Mouse (Mus musculus) kidney, adult 2 months (tissue): ENCODE results near the gene Sh3gl3. TPM values are rescaled to one million over a fixed set of nuclear protein-coding genes. Genes with fewer than 3 reads are reported as not detected.

ENCODE experiments used
- DNase-seq: peaks from one replicate; pipeline ENCODE4 v3.0.0; 2021
- H3K27ac ChIP-seq: fragments of 200-500 bp; 2 replicates; pipeline ENCODE4 v1.5.1; 2012; ENCODE audit warnings: low read depth, low read length, control low read depth, inconsistent platforms; ENCODE audit not compliant: insufficient read depth
- H3K27me3 ChIP-seq: fragments of 200-500 bp; replicated peaks from 2 replicates; pipeline ENCODE4 v1.6.1; 2012; ENCODE audit warnings: mild to moderate bottlenecking, moderate library complexity, low read length, inconsistent platforms; ENCODE audit not compliant: control insufficient read depth, insufficient read depth
- H3K36me3 ChIP-seq: fragments of 200-500 bp; 2 replicates; pipeline ENCODE4 v1.6.1; 2012; ENCODE audit warnings: mild to moderate bottlenecking, moderate library complexity, low read length, inconsistent platforms; ENCODE audit not compliant: control insufficient read depth, insufficient read depth
- H3K4me1 ChIP-seq: fragments of 200-500 bp; 2 replicates; pipeline ENCODE4 v1.6.1; 2011; ENCODE audit warnings: low read length; ENCODE audit not compliant: control insufficient read depth, insufficient read depth
- H3K4me3 ChIP-seq: fragments of 200-500 bp; 2 replicates; pipeline ENCODE4 v1.5.1; 2011; ENCODE audit warnings: mild to moderate bottlenecking, low read depth, low read length, control low read depth; ENCODE audit not compliant: insufficient read depth
- CTCF ChIP-seq: fragments of 200-500 bp; conservative IDR thresholded peaks from 2 replicates; pipeline ENCODE4 v1.5.1; 2011; ENCODE audit warnings: low read depth, mild to moderate bottlenecking, control low read depth, low read length, moderate library complexity, mixed read lengths; ENCODE audit not compliant: insufficient read depth, insufficient read length
- POLR2A ChIP-seq: fragments of 200-500 bp; IDR thresholded peaks from one replicate; pipeline ENCODE4 v1.6.1; 2011; ENCODE audit warnings: low read depth, low read length, control low read depth
- WGBS: fragments of 180-500 bp; shearing (Covaris S2); methylation state at CpG from one replicate; pipeline ENCODE4 v1.1.7; 2018; 5-methylcytosine and 5-hydroxymethylcytosine counted together
- polyA plus RNA-seq: library from polyadenylated mRNA; depleted of rRNA; stranded (reverse); fragments of >200 nt; gene quantifications from 2 replicates; pipeline ENCODE4 v1.2.3, GENCODE M21; 2012

Sh3gl3 gene
- polyA plus RNA-seq, 1 experiment = 0.36 TPM

- TF ChIP-seq CTCF = no peak
- TF ChIP-seq POLR2A = no peak
- Histone ChIP-seq H3K27me3 (no peaks in the 10 kb centered on the region), H3K4me1 (no peaks in the 10 kb centered on the region), H3K4me3 (no peak overlapping the region), H3K27ac (no peak overlapping the region), H3K36me3 (no peaks in the 10 kb centered on the region)
- DNase-seq = no peak
- WGBS = 62% methylated on average over 9 of the region's 9 CpGs
These were observed 61.8 kb downstream of the Sh3gl3 start for GRCm38 (mm10) chr7:82235486-82235885.

- 67% methylated on average over 11 of the region's 11 CpGs for WGBS
- Histone ChIP-seq H3K4me3 (no peak overlapping the region), H3K27ac (no peak overlapping the region), H3K4me1 (no peaks in the 10 kb centered on the region), H3K27me3 (no peaks in the 10 kb centered on the region), H3K36me3 (no peaks in the 10 kb centered on the region)
- TF ChIP-seq POLR2A (no peak), CTCF (no peak)
- no peak for DNase-seq
These were observed 62.7 kb downstream of the Sh3gl3 start for GRCm38 (mm10) chr7:82236152-82236898.

GRCm38 (mm10) chr7:82236899-82237162, 63.2 kb downstream of the Sh3gl3 start:
- 90% methylated on average over 4 of the region's 4 CpGs for WGBS
- no peak overlapping the region for H3K27ac ChIP-seq
- DNase-seq = no peak
- no peaks in the 10 kb centered on the region for H3K27me3 ChIP-seq
- no peaks in the 10 kb centered on the region for H3K4me1 ChIP-seq
- H3K4me3 ChIP-seq = no peak overlapping the region
- TF ChIP-seq CTCF (no peak), POLR2A (no peak)
- no peaks in the 10 kb centered on the region for H3K36me3 ChIP-seq

GRCm38 (mm10) chr7:82240424-82241240, 67.0 kb downstream of the Sh3gl3 start:
- Histone ChIP-seq H3K4me1 (no peaks in the 10 kb centered on the region), H3K4me3 (no peak overlapping the region), H3K27me3 (no peaks in the 10 kb centered on the region), H3K36me3 (no peaks in the 10 kb centered on the region), H3K27ac (no peak overlapping the region)
- no peak for DNase-seq
- 54% methylated on average over 8 of the region's 8 CpGs for WGBS
- TF ChIP-seq CTCF (no peak), POLR2A (no peak)

- TF ChIP-seq POLR2A (no peak), CTCF (no peak)
- 90% methylated on average over 3 of the region's 3 CpGs for WGBS
- no peaks in the 10 kb centered on the region for H3K36me3 ChIP-seq
These were observed 71.1 kb downstream of the Sh3gl3 start for GRCm38 (mm10) chr7:82244701-82245100.

GRCm38 (mm10) chr7:82248953-82249695, 75.5 kb downstream of the Sh3gl3 start:
- H3K27me3 ChIP-seq = no peaks in the 10 kb centered on the region
- H3K4me3 ChIP-seq = no peak overlapping the region
- H3K27ac ChIP-seq = no peak overlapping the region
- TF ChIP-seq CTCF (no peak), POLR2A (no peak)
- H3K4me1 ChIP-seq = no peaks in the 10 kb centered on the region
- no peaks in the 10 kb centered on the region for H3K36me3 ChIP-seq
- 56% methylated on average over 10 of the region's 10 CpGs for WGBS
- DNase-seq = no peak

More at GRCm38 (mm10) chr7:82244701-82245100, 71.1 kb downstream of the Sh3gl3 start:
- no peaks in the 10 kb centered on the region for H3K4me1 ChIP-seq
- no peak overlapping the region for H3K27ac ChIP-seq
- no peak for DNase-seq
- no peak overlapping the region for H3K4me3 ChIP-seq
- H3K27me3 ChIP-seq = no peaks in the 10 kb centered on the region

- TF ChIP-seq CTCF = no peak
- no peak for TF ChIP-seq POLR2A
- WGBS = 82% methylated on average over 1 of the region's 1 CpGs
- no peak for DNase-seq
These were observed 79.7 kb downstream of the Sh3gl3 start for GRCm38 (mm10) chr7:82253309-82253708.

More at GRCm38 (mm10) chr7:82253309-82253708, 79.7 kb downstream of the Sh3gl3 start:
- no peaks in the 10 kb centered on the region for H3K27me3 ChIP-seq
- no peak overlapping the region for H3K27ac ChIP-seq
- no peaks in the 10 kb centered on the region for H3K4me1 ChIP-seq
- H3K4me3 ChIP-seq = no peak overlapping the region
- H3K36me3 ChIP-seq = no peaks in the 10 kb centered on the region
